Mouse (Mus musculus): ENCODE results near the gene Bag2. TPM values are rescaled to one million over a fixed set of nuclear protein-coding genes. Genes with fewer than 3 reads are reported as not detected.

Gene Bag2
- polyA plus RNA-seq, 1 experiment from 2014 or later, result 63.2 TPM

DNA sequence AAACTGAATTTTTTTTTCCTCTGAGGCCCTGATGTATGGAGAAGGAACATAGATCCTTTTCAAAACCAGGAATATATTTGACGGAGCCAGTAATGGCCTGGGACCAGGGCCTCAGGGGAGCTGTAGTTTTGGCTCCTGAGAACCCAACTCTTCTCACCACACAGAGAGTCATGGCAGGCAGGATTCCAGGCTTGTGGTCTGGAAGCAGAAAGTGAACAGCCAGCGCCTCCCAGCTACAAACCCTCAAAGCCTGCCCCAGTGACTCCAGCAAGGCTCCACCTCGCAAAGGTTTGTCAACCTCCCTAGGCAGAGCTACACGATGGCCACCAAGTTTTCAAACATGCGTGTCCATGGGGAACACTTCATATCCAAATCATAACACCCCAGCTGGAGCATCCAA is 45.6 kb downstream of the Bag2 start:
- WGBS, result 91% methylated on average over 5 of the region's 5 CpGs
- no peak for DNase-seq (ENCODE audit: low spot score)
- Histone ChIP-seq H3K9me3 (replicated peaks) (no peaks in the 10 kb centered on the region), H3K36me3 (no peaks in the 10 kb centered on the region), H3K27ac (no peak overlapping the region), H3K4me1 (0 out of 2 replicates have a peak, but pooled peaks cover 3% of the 10 kb centered on the region), H3K4me3 (no peak overlapping the region), H3K27me3 (ENCODE audit: low read depth, poor library complexity, severe bottlenecking) (no peaks in the 10 kb centered on the region)

DNA sequence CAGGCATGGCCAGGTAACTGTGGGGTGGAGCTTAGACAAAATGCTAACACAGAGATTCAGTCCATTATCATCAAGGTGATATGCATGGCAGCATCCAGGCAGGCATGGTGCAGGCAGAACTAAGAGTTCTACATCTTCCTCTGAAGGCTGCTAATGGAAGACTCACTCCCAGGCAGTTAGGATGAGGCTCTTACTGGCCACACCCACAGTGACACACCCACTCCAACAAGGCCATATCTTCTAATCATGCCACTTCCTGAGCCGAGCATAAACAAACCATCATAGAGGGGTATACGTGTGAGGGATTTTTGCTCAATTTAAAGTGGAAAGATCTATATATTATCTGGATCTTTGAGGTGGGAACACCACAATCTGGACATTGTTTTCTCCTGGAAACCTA is 48.0 kb downstream of the Bag2 start:
- DNase-seq (ENCODE audit: low spot score), result no peak
- H3K9me3 ChIP-seq (replicated peaks), result no peaks in the 10 kb centered on the region
- 77% methylated on average over 2 of the region's 2 CpGs for WGBS
- no peak overlapping the region for H3K27ac ChIP-seq
- no peak overlapping the region for H3K4me3 ChIP-seq
- 0 out of 2 replicates have a peak, but pooled peaks cover 3% of the 10 kb centered on the region for H3K4me1 ChIP-seq
- H3K36me3 ChIP-seq, result no peaks in the 10 kb centered on the region
- no peaks in the 10 kb centered on the region for H3K27me3 ChIP-seq (ENCODE audit: low read depth, poor library complexity, severe bottlenecking)

DNA sequence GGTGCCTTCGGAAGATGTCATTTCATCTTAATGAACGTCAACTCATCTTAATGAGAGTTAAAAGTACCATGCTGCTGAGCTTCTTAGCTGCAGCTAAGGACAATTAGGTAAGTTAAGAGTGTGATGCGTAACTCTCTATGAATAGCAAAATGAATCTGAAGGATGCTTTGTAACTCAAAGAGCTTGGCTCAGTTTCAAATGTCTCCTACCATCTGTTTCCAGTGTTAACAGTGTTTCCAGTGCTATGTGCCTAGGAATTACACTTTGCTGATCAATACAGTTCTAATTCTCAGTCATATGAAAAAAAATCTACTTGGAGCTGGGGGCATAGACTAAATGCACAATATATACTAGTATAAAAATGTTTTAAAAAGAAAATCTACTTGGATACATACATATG is 56.4 kb downstream of the Bag2 start:
- no peak for DNase-seq (ENCODE audit: low spot score)
- Histone ChIP-seq H3K36me3 (no peaks in the 10 kb centered on the region), H3K4me1 (no peaks in the 10 kb centered on the region), H3K9me3 (replicated peaks) (no peaks in the 10 kb centered on the region), H3K27ac (no peak overlapping the region), H3K27me3 (ENCODE audit: low read depth, poor library complexity, severe bottlenecking) (no peaks in the 10 kb centered on the region), H3K4me3 (no peak overlapping the region)
- WGBS, result 93% methylated on average over 3 of the region's 3 CpGs

DNA sequence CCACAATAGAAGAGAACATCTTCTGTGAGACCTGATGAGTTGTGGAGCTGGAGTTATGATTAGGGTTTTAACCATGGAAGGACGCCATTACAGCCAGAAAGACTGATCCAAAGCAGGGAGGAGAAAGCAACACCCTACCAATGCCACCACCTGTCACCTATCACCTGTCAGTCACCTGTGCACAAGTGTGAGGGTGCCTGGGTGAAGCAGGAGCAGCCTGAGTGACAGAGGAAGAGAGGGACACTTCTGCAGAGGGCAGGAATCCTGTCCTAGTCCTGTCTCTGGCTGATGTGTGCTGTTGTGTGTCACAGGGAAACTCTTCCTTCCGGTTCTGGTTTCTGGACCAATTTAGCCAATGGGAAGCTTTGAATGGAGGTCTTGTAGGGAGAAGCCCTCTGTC is 61.6 kb downstream of the Bag2 start:
- Histone ChIP-seq H3K27ac (no peak overlapping the region), H3K4me1 (no peaks in the 10 kb centered on the region), H3K4me3 (no peak overlapping the region), H3K9me3 (replicated peaks) (no peaks in the 10 kb centered on the region), H3K27me3 (ENCODE audit: low read depth, poor library complexity, severe bottlenecking) (no peaks in the 10 kb centered on the region), H3K36me3 (no peaks in the 10 kb centered on the region)
- 77% methylated on average over 2 of the region's 2 CpGs for WGBS
- no peak for DNase-seq (ENCODE audit: low spot score)

Other genes with a start within 250 kb of the Bag2 start
- 54.5 and 55.2 TPM in 2 replicates for gene Prim2, start 88.0 kb downstream of the Bag2 start, polyA plus RNA-seq (2016; fragmentation: Nextera tagmentation; extraction: Ambion mirVana)
- 31.8 and 39.1 TPM in 2 replicates for gene Rab23, start 37.9 kb downstream of the Bag2 start, polyA plus RNA-seq (2016; fragmentation: Nextera tagmentation; extraction: Ambion mirVana)
- 28.2 and 36.1 TPM in 2 replicates for gene Zfp451, start 56.8 kb upstream of the Bag2 start, polyA plus RNA-seq (2016; fragmentation: Nextera tagmentation; extraction: Ambion mirVana)
- 1.2 and 1.5 TPM in 2 replicates for gene Bend6, start 150.0 kb upstream of the Bag2 start, polyA plus RNA-seq (2016; fragmentation: Nextera tagmentation; extraction: Ambion mirVana)
- 7.2 and 9.7 TPM in 2 replicates for gene Dst, start 150.4 kb upstream of the Bag2 start, polyA plus RNA-seq (2016; fragmentation: Nextera tagmentation; extraction: Ambion mirVana)

Data from limb, embryonic 10.5 days (tissue).